Mouse (Mus musculus) lung, postnatal 0 days (tissue): ENCODE measurements around the gene Gpr161. TPM values are rescaled to one million over a fixed set of nuclear protein-coding genes. Genes with fewer than 3 reads are reported as not detected.

Source experiments
- ATAC-seq: fragments of 200-750 bp; cut with Nextera tagmentation; 2 replicates; pipeline ENCODE4 v1.8.0; 2017; ENCODE audit warnings: moderate library complexity
- DNase-seq: peaks from one replicate; pipeline ENCODE4 v3.0.0-alpha.2; 2016; ENCODE audit warnings: low spot score
- H3K27ac ChIP-seq: fragments of 300-500 bp; sonication (generic); 2 replicates; pipeline ENCODE4 v1.5.1; 2014; ENCODE audit warnings: antibody characterized with exemption, mild to moderate bottlenecking, low read length, mixed read lengths
- H3K27me3 ChIP-seq: fragments of 300-500 bp; sonication (generic); replicated peaks from 2 replicates; pipeline ENCODE4 v1.6.1; 2014; ENCODE audit warnings: low read length, mixed read lengths; ENCODE audit not compliant: insufficient read depth
- H3K36me3 ChIP-seq: fragments of 300-500 bp; sonication (generic); 2 replicates; pipeline ENCODE4 v1.6.1; 2014; ENCODE audit warnings: low read length, mixed read lengths; ENCODE audit not compliant: insufficient read depth
- H3K4me1 ChIP-seq: fragments of 300-500 bp; sonication (generic); 2 replicates; pipeline ENCODE4 v1.6.1; 2014; ENCODE audit warnings: antibody characterized with exemption, low read depth, low read length, mixed read lengths; ENCODE audit not compliant: insufficient read depth
- H3K4me2 ChIP-seq: fragments of 300-500 bp; sonication (generic); replicated peaks from 2 replicates; pipeline ENCODE4 v1.6.1; 2014; ENCODE audit warnings: low read depth, mild to moderate bottlenecking, low read length, moderate library complexity, mixed read lengths
- H3K4me3 ChIP-seq: fragments of 300-500 bp; sonication (generic); 2 replicates; pipeline ENCODE4 v1.5.1; 2014; ENCODE audit warnings: low read depth, low read length
- H3K9ac ChIP-seq: fragments of 300-500 bp; sonication (generic); replicated peaks from 2 replicates; pipeline ENCODE4 v1.6.1; 2014; ENCODE audit warnings: low read depth, mild to moderate bottlenecking
- H3K9me3 ChIP-seq: fragments of 300-500 bp; sonication (generic); 2 replicates; pipeline ENCODE4 v1.6.1; 2016; ENCODE audit warnings: low read length, mixed read lengths
- CTCF ChIP-seq: IDR thresholded peaks from 2 replicates; pipeline ENCODE4 v1.5.1; 2016; ENCODE audit warnings: antibody characterized with exemption, mild to moderate bottlenecking
- EP300 ChIP-seq: IDR thresholded peaks from 2 replicates; pipeline ENCODE4 v1.6.1; 2016; ENCODE audit warnings: antibody characterized with exemption, mild to moderate bottlenecking, control low read depth
- WGBS: fragments of 180-500 bp; shearing (Covaris S2); extraction: QIAGEN DNeasy Blood & Tissue Kit; methylation state at CpG from one replicate; pipeline ENCODE4 v1.1.7; 2014; 5-methylcytosine and 5-hydroxymethylcytosine counted together
- polyA plus RNA-seq: library from polyadenylated mRNA; unstranded; fragments of >200 nt; fragmentation: Nextera tagmentation; extraction: Ambion mirVana; gene quantifications from 2 replicates; pipeline ENCODE4 v1.2.1, GENCODE M21; 2015

Gene Gpr161
- polyA plus RNA-seq, 1 experiment from 2014 or later, result 0.56 TPM

DNA sequence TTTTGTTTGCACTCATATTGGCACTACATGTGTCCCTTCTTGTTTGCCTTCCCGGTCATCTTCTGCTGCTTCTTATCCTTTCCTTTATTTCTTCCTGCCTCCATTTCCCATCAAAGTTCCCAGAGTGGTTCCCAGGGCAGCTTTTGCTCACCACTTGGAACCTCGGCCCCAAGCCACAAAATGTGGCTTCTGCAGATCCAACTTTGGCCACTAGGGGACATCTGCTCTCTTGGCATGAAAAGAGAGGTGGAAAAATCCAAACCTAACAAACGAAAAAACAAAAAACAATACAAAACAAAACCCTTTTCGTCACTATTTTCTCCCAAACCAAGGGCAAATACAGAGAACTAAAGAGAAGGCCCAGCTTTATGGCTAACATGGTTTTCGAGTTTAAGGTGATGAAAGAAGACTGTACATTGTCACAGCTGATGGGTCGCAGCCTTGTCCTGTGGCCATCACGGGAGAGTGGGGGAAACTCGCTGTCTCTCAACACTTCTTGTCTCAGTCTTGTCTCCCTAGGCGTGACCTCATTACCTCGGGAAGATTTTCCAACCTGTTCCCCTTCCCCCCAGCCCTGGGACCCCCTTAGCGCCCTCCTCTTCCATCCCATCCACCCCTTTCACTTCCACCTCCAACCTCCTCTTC is 43.4 kb upstream of the Gpr161 start:
- DNase-seq (peak; percentile 69), ATAC-seq (no peak)
- H3K4me2 ChIP-seq, result 0 out of 2 replicates have a peak overlapping the region, but pooled peaks have one; percentile 14
- no peak overlapping the region for H3K27ac ChIP-seq
- WGBS, result 46% methylated on average over 11 of the region's 11 CpGs
- H3K27me3 ChIP-seq, result no peaks in the 10 kb centered on the region
- TF ChIP-seq EP300 (no peak), CTCF (peak; percentile 88)
- no peaks in the 10 kb centered on the region for H3K36me3 ChIP-seq
- no peaks in the 10 kb centered on the region for H3K9me3 ChIP-seq
- H3K4me1 ChIP-seq, result no peaks in the 10 kb centered on the region; the same call in 1 of the 2 replicates
- no peak overlapping the region for H3K9ac ChIP-seq
- no peak overlapping the region for H3K4me3 ChIP-seq

GRCm38 (mm10) chr1:165274946-165275345 is 20.6 kb upstream of the Gpr161 start:
- 65% methylated on average over 6 of the region's 6 CpGs for whole genome bisulfite sequencing
- no peaks in the 10 kb centered on the region for H3K4me1 ChIP-seq
- no peak overlapping the region for H3K4me3 ChIP-seq
- H3K27ac ChIP-seq, result no peak overlapping the region
- TF ChIP-seq CTCF (no peak), EP300 (no peak)
- no peaks in the 10 kb centered on the region for H3K36me3 ChIP-seq
- H3K9me3 ChIP-seq, result no peaks in the 10 kb centered on the region
- ATAC-seq, result no peak
- H3K27me3 ChIP-seq, result no peaks in the 10 kb centered on the region
- no peak for DNase-seq
- no peak overlapping the region for H3K4me2 ChIP-seq
- H3K9ac ChIP-seq, result no peak overlapping the region

- 46% methylated on average over 10 of the region's 10 CpGs for WGBS
- Histone ChIP-seq H3K9ac (no peak overlapping the region), H3K27ac (no peak overlapping the region), H3K4me2 (peak overlapping the region; percentile 95; the same call in 1 of the 2 replicates), H3K9me3 (no peaks in the 10 kb centered on the region), H3K4me1 (peaks cover 8% of the 10 kb centered on the region; the same call in 1 of the 2 replicates), H3K36me3 (no peaks in the 10 kb centered on the region), H3K27me3 (no peaks in the 10 kb centered on the region), H3K4me3 (0 out of 2 replicates have a peak overlapping the region, but pooled peaks have one; percentile 56)
- TF ChIP-seq EP300 (no peak), CTCF (no peak)
- no peak for DNase-seq
- ATAC-seq, result no peak
Measured at GRCm38 (mm10) chr1:165280741-165281140, 14.8 kb upstream of the Gpr161 start.

GRCm38 (mm10) chr1:165281351-165282221 is 14.0 kb upstream of the Gpr161 start:
- peak overlapping the region; percentile 56 for H3K4me3 ChIP-seq
- WGBS, result 1% methylated on average over 36 of the region's 71 CpGs
- peaks cover 8% of the 10 kb centered on the region; the same call in 1 of the 2 replicates for H3K4me1 ChIP-seq
- no peaks in the 10 kb centered on the region for H3K36me3 ChIP-seq
- DNase-seq, result peak; percentile 78
- ATAC-seq, result peak; percentile 86
- TF ChIP-seq CTCF (no peak), EP300 (no peak)
- H3K27me3 ChIP-seq, result no peaks in the 10 kb centered on the region
- no peaks in the 10 kb centered on the region for H3K9me3 ChIP-seq
- H3K27ac ChIP-seq, result peak overlapping the region; percentile 38; the same call in 1 of the 2 replicates
- peak overlapping the region; percentile 41 for H3K9ac ChIP-seq
- peak overlapping the region; percentile 95 for H3K4me2 ChIP-seq

DNA sequence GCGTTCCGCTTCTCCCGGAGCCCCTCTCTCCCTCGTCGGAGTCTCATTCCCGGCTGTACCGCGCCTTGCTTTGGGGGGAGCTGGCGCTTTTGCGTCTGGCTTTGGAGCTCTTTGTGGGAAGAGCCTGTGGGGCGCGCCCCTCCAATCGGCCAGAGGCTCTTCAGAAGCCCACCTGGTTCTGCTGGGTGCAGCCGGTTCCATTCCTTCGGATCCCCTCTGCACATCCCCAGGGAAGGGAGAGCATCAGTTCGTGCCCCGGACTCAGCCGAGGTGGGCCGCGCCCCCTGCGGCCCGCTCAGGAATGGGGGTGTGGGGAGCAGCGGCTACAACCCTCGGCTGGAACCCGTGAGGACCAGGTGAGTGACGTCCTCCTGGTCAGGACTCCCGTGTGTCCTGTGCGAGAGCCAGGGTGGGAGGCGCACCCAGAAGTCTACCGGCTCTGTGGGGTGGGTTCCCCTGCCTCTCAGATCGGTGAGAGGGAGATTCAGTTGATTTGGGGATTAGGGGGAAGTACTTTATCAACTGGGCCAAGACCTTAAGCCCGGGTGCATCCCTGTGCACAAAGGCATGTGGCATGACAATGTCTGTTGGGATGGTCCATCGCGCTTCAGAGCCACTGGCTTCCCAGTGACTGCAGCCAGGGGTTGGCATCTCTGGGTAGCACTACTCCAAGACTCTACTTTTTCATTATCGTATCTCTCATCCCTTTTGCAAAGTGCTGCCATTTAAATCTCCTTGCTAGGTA is 13.2 kb upstream of the Gpr161 start:
- Histone ChIP-seq H3K9me3 (no peaks in the 10 kb centered on the region), H3K9ac (peak overlapping the region; percentile 41), H3K4me2 (peak overlapping the region; percentile 95), H3K4me3 (peak overlapping the region; percentile 56), H3K27ac (no peak overlapping the region), H3K36me3 (no peaks in the 10 kb centered on the region), H3K27me3 (no peaks in the 10 kb centered on the region), H3K4me1 (peaks cover 8% of the 10 kb centered on the region; the same call in 1 of the 2 replicates)
- TF ChIP-seq CTCF (0 out of 2 replicates have a peak, but pooled peaks have one; percentile 5), EP300 (no peak)
- ATAC-seq, result peak; percentile 18
- 2% methylated on average over 29 of the region's 35 CpGs for WGBS
- no peak for DNase-seq

- Histone ChIP-seq H3K4me3 (no peak overlapping the region), H3K4me2 (peak overlapping the region; percentile 95), H3K27ac (no peak overlapping the region), H3K4me1 (peaks cover 8% of the 10 kb centered on the region; the same call in 1 of the 2 replicates), H3K36me3 (no peaks in the 10 kb centered on the region), H3K27me3 (no peaks in the 10 kb centered on the region), H3K9me3 (no peaks in the 10 kb centered on the region), H3K9ac (no peak overlapping the region)
- TF ChIP-seq EP300, result no peak
- no peak for TF ChIP-seq CTCF
- 19% methylated on average over 7 of the region's 7 CpGs for WGBS
- ATAC-seq (no peak), DNase-seq (no peak)
Measured at GRCm38 (mm10) chr1:165282967-165283345, 12.6 kb upstream of the Gpr161 start.
